Mouse (Mus musculus) B cell, adult 2 months (primary cell): ENCODE results near the gene Mgat4a.
A peak's percentile ranks its signal among the peaks of the same experiment; 100 is the strongest.

ENCODE experiments used
- DNase-seq, 2 experiments: peaks; one replicate each; pipeline ENCODE4 v3.0.0; 2022

Gene Mgat4a

GRCm38 (mm10) chr1:37540810-37541658 is at the start of gene Mgat4a:
Gene Mgat4a, minus strand, starts transcription at chr1:37541016.
- peak; percentile 87 to 88 for DNase-seq

DNA sequence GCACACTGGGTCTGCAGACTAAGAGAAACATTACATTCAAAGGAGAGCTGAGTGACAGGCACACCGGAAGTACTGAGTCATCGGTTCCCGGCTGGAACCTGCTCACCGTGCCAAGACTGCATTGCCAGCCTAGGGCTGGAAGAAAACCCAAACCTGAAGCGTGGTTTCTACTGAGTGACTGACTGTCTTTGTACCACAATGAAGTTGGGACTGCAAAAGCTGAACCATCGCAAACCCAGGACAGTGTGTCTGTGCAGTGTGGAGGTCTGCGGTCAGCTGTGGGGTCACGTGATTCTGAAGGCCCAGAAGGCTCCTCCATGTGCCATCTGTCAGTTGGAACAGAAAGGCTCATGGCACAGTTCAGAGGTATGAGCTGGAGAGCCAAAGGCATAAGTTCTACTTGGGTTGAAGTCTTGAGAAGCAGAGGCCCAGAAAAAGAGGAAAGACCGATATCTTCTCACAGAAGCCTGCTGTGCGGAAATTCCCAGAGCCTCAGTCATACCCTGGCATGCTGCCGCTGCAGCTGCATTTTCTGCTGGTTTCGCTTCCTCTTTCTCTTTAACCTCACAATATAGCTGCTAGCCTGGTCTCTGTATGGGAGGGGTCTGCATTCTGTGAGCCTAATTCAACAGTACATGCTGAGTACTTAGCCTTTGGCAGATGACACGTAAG is 45.1 kb upstream of the Mgat4a start:
- DNase-seq, result peak; percentile 83 to 86

DNA sequence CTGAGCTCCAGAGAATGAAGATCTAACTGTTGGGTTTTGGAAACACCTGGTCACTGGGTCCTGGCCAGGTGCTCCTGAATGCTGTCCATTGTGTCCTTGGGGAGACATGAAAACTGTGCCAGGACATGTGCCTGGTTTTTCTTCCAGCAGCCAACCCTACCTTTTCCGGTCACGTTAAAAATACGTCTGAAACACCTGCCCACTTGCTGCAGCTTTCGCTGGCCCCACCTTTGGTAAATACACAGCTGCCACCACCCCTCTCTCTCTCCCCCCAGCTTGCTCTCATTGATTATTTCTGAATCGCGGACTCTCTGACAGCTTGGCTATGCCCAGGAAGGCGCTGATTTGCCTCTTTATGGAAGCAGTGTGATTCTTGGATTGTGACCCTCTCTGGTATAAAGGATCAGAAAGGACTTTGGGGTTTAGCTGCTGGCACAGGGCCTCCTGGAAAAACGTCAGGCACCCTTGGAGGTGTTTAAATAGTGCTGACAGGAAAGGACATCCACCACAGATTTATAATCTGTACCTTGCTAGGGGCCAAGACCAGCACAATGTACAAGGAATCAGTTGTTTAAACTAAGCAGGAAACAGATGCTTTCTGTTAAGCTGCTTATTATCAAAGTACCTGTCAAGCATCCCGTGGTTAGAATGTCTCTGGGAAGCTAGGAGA is 43.1 kb upstream of the Mgat4a start:
- no peak for DNase-seq

- DNase-seq, result no peak
Measured at GRCm38 (mm10) chr1:37583167-37583566, 42.4 kb upstream of the Mgat4a start.

DNA sequence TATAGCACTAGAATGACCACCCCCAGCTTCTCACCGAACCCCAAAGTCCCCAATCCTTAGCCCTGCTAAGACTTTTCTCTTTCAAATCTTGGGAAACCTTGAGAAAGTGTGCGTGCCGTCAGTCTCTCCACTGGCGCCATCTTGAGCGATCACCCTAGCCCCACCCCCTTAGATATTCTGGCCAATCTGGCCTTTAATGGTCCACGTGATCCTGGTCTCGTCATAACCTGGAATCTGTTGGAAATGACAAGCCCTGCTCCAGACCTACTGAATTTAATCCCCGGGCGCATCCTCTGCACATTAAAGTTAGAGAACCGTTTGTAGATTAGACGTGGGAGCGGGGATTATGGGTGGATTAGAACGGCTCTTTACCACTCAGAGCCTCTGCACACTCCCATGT is 38.9 kb upstream of the Mgat4a start:
- DNase-seq, result no peak

DNA sequence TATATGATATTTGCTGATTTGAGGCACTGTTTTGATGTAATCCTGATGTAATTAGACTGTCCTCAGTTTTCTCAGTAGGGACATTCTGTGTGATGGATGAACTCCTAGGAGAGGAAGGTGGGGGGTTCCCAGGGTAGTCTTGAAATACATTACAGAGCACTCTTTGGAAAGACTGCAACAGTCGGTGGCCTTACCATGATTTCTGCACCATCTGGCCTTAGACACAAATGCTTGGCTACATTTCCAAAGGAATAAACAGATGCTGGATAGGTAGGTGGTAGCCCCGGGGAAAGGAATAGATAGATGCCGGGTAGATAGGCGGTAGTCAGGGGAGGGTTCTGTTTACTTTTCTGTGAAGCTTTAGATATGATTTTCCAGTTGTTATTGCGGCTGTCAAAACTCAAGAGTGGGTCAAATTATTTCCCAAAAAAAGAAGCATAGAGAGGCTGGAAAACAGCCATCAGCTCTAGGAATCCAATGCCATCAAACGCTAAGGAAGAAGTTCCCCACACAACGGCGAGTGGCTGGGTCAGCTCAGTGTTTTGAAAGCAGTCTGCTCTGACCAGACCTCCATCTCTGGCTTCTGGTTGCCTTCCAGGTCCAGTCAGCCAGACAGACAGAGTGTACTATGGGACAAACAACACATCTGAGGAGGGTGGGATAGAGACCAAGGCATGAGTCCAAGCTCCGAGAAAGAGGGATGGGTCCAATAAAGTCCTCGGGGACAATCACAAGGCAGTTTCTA is 31.9 kb upstream of the Mgat4a start:
- no peak for DNase-seq

DNA sequence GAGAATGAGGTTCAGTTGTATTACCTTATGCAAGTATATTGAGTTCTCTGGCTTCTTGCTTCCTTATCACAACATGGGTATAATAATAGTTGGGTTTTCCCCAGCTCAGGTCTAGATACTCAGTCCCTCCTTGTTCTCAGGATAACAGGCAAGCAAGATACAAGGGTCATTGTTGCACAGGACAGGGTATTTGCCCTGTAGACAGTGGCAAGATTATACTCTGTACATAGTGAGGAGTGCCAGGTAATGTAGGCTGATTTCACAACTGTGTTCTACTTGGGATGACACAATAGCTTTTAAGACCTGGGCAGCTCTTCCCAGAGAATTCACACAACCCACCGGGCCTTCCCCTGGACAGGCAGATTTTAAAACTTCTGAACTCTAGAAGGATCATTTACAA is 27.6 kb upstream of the Mgat4a start:
- DNase-seq, result no peak

- DNase-seq, result peak in 1 of 2 experiments; percentile 46
Measured at GRCm38 (mm10) chr1:37566754-37567153, 25.9 kb upstream of the Mgat4a start.

DNA sequence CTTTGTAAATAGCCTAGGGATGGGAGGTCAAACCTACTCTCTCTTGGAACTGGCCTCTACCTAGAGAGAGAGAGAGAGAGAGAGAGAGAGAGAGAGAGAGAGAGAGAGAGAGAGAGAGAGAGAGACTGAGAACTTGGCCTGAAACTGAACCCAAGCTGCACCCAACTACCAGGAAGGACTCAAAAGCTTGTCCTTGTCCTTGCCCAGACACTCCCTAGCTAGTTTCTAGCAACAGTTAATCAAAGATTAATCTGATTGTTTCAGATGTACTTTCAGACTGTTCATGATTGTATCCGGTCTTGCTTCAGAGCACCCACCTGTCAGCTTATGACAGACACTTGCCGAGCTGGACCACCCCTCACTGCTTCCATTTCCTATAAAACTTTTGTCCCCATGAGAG is 25.5 kb upstream of the Mgat4a start:
- DNase-seq, result no peak

GRCm38 (mm10) chr1:37565396-37565795 is 24.6 kb upstream of the Mgat4a start:
- DNase-seq, result no peak

DNA sequence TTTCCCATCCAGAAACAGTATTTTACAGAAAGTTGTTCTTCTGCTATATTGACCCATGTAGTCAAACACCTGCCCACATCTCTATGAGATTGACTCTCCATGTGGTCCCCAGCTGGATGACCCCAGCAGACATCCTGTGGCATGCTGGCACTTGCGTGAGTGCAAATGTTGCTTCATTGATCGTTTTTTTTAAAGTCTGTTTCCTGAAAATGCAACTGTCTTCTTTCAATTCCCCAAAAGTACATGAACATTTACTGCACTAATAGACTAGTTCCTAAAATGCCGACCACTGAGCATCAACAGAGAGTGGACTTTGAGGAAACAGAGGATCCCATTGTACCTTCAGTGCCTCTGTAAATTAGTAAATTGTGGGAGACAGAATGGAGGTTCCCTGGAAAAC is 21.1 kb upstream of the Mgat4a start:
- peak in 1 of 2 experiments; percentile 37 for DNase-seq

- DNase-seq, result no peak
Measured at GRCm38 (mm10) chr1:37560356-37560755, 19.5 kb upstream of the Mgat4a start.

GRCm38 (mm10) chr1:37551986-37552385 is 11.2 kb upstream of the Mgat4a start:
- no peak for DNase-seq

- DNase-seq, result no peak
Measured at GRCm38 (mm10) chr1:37549501-37549900, 8.7 kb upstream of the Mgat4a start.

- DNase-seq, result no peak
Measured at GRCm38 (mm10) chr1:37546398-37547051, 5.7 kb upstream of the Mgat4a start.

- no peak for DNase-seq
Measured at GRCm38 (mm10) chr1:37544251-37544650, 3.4 kb upstream of the Mgat4a start.

DNA sequence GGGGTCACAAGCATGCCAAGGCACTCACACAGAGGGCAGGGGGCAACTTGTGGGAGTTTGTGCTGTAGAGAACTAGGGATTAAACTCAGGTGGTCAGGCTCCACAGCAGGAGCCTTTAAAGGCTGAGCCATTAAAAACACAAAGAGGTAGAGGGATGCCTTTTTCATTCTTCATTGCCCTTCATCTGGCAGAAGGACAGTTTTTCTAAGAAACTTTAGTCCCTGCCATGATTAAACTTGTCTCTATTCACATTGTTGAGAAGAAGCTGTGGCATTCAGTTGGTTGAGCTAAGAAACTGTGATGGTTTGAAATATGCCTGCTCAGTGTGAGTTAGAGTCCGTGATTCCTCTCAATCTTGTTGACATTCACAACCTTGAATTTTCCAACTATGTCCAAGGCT is 2.2 kb upstream of the Mgat4a start:
- no peak for DNase-seq

GRCm38 (mm10) chr1:37539968-37540809 is 627 bp downstream of the Mgat4a start:
- DNase-seq, result peak; percentile 25 to 28

- DNase-seq, result peak in 1 of 2 experiments; percentile 22
Measured at GRCm38 (mm10) chr1:37534532-37535108, 6.2 kb downstream of the Mgat4a start.

GRCm38 (mm10) chr1:37533181-37533580 is 7.6 kb downstream of the Mgat4a start:
- DNase-seq, result no peak

DNA sequence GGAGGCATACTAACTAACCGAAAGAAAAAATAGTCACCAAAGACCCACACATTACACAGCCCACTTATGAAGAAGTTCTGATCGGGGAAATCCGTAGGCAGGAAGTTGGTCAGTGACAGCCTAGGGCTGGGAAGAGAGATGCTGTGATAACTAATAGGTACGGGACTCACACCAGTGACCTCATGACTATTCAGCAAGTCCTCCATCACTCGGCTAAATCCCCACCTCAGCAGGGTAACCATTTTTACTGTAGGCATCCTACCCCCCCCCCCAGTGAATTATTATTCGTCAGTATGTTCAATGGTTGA is 8.3 kb downstream of the Mgat4a start:
- no peak for DNase-seq
